Mouse (Mus musculus) liver, postnatal 0 days (tissue): ENCODE results near the gene Rps15. TPM values are rescaled to one million over a fixed set of nuclear protein-coding genes. Genes with fewer than 3 reads are reported as not detected.
A peak's percentile ranks its signal among the peaks of the same experiment; 100 is the strongest.

Experiments
- ATAC-seq: fragments of 200-750 bp; cut with Nextera tagmentation; 2 replicates; pipeline ENCODE4 v1.8.0; 2017; ENCODE audit warnings: mild to moderate bottlenecking, moderate library complexity
- DNase-seq: peaks from one replicate; pipeline ENCODE4 v3.0.0-alpha.2; 2016
- H3K27ac ChIP-seq: fragments of 300-500 bp; sonication (generic); 2 replicates; pipeline ENCODE4 v1.5.1; 2014; ENCODE audit warnings: antibody characterized with exemption, moderate library complexity, mild to moderate bottlenecking, low read depth
- H3K27me3 ChIP-seq: fragments of 300-500 bp; sonication (generic); 2 replicates; pipeline ENCODE4 v1.6.1; 2014; ENCODE audit warnings: low read length, control low read depth, mixed read lengths; ENCODE audit not compliant: insufficient read depth
- H3K36me3 ChIP-seq: fragments of 300-500 bp; sonication (generic); replicated peaks from 2 replicates; pipeline ENCODE4 v1.6.1; 2014; ENCODE audit warnings: mild to moderate bottlenecking, control low read depth, low read length, moderate library complexity, mixed read lengths; ENCODE audit not compliant: insufficient read depth
- H3K4me1 ChIP-seq: fragments of 300-500 bp; sonication (generic); 2 replicates; pipeline ENCODE4 v1.6.1; 2014; ENCODE audit warnings: antibody characterized with exemption, mild to moderate bottlenecking, control low read depth; ENCODE audit not compliant: insufficient read depth
- H3K4me2 ChIP-seq: fragments of 300-500 bp; sonication (generic); 2 replicates; pipeline ENCODE4 v1.6.1; 2014; ENCODE audit warnings: low read depth, mild to moderate bottlenecking, low read length, moderate library complexity, mixed read lengths
- H3K4me3 ChIP-seq: fragments of 300-500 bp; sonication (generic); 2 replicates; pipeline ENCODE4 v1.5.1; 2014; ENCODE audit warnings: low read depth, low read length
- H3K9ac ChIP-seq: fragments of 300-500 bp; sonication (generic); replicated peaks from 2 replicates; pipeline ENCODE4 v1.6.1; 2014; ENCODE audit warnings: mild to moderate bottlenecking, moderate library complexity
- H3K9me3 ChIP-seq: fragments of 300-500 bp; sonication (generic); 2 replicates; pipeline ENCODE4 v1.6.1; 2016; ENCODE audit warnings: mild to moderate bottlenecking, control low read depth, low read length, mixed read lengths
- CTCF ChIP-seq: sonication (generic); IDR thresholded peaks from 2 replicates; pipeline ENCODE4 v1.5.1; 2016; ENCODE audit warnings: antibody characterized with exemption, low read depth
- EP300 ChIP-seq: IDR thresholded peaks from 2 replicates; pipeline ENCODE4 v1.6.1; 2016; ENCODE audit warnings: antibody characterized with exemption, low read depth, mild to moderate bottlenecking
- WGBS: fragments of 180-500 bp; shearing (Covaris S2); extraction: QIAGEN DNeasy Blood & Tissue Kit; methylation state at CpG from one replicate; pipeline ENCODE4 v1.1.7; 2014; ENCODE audit not compliant: insufficient replicate concordance; 5-methylcytosine and 5-hydroxymethylcytosine counted together
- polyA plus RNA-seq: library from polyadenylated mRNA; unstranded; fragments of >200 nt; fragmentation: Nextera tagmentation; extraction: Ambion mirVana; gene quantifications from 2 replicates; pipeline ENCODE4 v1.2.1, GENCODE M21; 2015

Rps15 gene
- polyA plus RNA-seq, 1 experiment from 2014 or later = 466 TPM

- Histone ChIP-seq H3K4me2 (no peak overlapping the region), H3K4me1 (peaks cover 26% of the 10 kb centered on the region), H3K36me3 (peaks cover 80% of the 10 kb centered on the region), H3K4me3 (no peak overlapping the region), H3K9ac (0 out of 2 replicates have a peak overlapping the region, but pooled peaks have one; percentile 30), H3K9me3 (no peaks in the 10 kb centered on the region), H3K27ac (peak overlapping the region; percentile 59), H3K27me3 (no peaks in the 10 kb centered on the region)
- WGBS = 61% methylated on average over 8 of the region's 8 CpGs
- DNase-seq (peak; percentile 63), ATAC-seq (peak; percentile 47)
- TF ChIP-seq EP300 = no peak
- TF ChIP-seq CTCF = no peak
Observed at GRCm38 (mm10) chr10:80281921-80282371, 10.3 kb upstream of the Rps15 start.

DNA sequence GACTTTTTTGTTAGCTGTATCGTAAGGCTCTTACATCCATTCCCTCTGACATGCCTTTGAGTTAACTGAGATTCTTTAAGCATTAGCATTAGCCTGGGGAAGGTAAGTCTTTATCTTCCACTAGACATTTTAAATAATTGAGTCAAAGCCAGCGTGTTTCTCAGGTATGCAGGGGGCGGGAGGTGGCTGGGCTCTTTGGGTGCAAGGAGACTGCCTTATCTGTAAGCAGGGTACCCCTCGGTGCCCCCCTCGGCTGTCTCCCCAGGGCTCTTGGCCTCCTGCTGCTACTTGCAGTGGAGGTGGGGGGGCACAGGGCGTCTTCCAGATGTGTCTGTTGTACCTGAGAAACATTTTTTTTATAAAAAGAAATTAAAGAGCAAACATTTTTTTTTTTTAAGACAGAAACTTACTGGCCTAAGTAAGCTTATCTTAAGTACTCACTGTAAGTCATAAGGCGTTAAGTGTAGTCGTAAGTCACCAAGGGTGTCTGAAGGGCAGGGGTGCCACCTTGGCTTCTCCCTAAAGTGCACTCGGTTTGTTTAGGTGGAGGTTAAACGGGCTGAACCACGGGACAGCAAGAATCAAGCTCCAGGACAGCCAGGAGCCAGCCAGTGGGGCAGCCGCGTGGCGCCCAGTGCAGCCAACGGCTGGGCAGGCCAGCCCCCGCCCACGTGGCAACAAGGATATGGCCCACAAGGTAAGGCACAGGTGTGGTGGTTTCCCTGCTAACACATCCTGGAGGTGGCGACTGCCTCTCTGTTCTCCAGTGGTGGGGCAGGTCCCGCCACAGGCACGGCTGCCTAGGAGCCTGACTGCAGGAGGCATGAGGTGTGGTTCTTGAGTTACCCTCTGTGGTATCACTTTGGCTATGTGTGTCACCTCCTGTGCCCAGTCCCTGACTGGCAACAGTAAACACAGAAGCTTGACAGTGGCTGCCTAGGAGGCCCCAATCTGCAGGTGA lies 9.5 kb upstream of the Rps15 start:
- Histone ChIP-seq H3K9ac (peak overlapping the region; percentile 30; the same call in 1 of the 2 replicates), H3K4me1 (peaks cover 26% of the 10 kb centered on the region), H3K4me2 (no peak overlapping the region), H3K27me3 (no peaks in the 10 kb centered on the region), H3K9me3 (no peaks in the 10 kb centered on the region), H3K27ac (peak overlapping the region; percentile 59), H3K36me3 (peaks cover 77% of the 10 kb centered on the region), H3K4me3 (no peak overlapping the region)
- ATAC-seq (no peak), DNase-seq (no peak)
- WGBS = 84% methylated on average over 20 of the region's 20 CpGs
- TF ChIP-seq CTCF (no peak), EP300 (no peak)

DNA sequence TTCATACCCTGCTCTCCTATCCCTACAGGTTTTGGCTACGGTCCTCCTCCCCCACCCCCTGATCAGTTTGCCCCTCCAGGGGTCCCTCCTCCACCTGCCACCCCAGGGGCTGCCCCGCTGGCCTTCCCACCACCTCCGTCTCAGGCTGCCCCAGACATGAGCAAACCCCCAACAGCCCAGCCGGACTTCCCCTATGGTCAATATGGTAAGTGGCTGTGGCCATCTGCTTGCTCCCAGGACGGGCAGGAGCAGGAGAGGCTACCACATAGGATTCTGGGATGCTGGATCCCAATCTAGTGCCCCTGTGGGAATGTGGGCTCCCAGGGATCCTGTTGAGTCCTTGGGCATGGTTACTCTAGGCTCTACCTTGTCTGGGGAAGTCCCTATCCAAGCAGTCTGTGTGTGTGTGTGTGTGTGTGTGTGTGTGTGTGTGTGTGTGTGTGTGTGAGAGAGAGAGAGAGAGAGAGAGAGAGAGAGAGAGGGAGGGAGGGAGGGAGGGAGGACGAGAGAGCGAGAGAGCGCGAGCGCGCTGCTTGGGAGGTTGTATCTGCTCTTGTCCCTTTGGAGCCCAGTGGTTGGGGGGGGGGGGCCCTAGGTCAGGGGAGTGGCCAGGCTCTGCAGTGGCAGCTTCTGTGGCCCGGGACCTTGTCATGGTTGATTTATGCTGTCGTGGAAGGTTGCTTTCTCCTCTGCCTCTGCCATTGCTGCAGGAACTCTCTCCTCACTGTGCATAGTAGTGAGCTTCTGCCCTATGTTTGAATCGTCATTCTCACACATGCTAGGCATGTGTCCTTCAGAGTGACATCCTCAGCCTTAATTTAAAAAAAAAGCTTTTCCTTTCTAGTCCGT lies 6.8 kb upstream of the Rps15 start:
- no peak overlapping the region for H3K4me2 ChIP-seq
- H3K27me3 ChIP-seq = no peaks in the 10 kb centered on the region
- no peak overlapping the region for H3K4me3 ChIP-seq
- WGBS = 82% methylated on average over 12 of the region's 15 CpGs
- TF ChIP-seq EP300 = no peak
- no peak for TF ChIP-seq CTCF
- no peak overlapping the region for H3K27ac ChIP-seq
- DNase-seq (no peak), ATAC-seq (no peak)
- H3K9me3 ChIP-seq = no peaks in the 10 kb centered on the region
- no peak overlapping the region for H3K9ac ChIP-seq
- peaks cover 58% of the 10 kb centered on the region for H3K36me3 ChIP-seq
- H3K4me1 ChIP-seq = peaks cover 22% of the 10 kb centered on the region

- no peak for DNase-seq
Observed at GRCm38 (mm10) chr10:80288097-80288496, 4.2 kb upstream of the Rps15 start.

DNA sequence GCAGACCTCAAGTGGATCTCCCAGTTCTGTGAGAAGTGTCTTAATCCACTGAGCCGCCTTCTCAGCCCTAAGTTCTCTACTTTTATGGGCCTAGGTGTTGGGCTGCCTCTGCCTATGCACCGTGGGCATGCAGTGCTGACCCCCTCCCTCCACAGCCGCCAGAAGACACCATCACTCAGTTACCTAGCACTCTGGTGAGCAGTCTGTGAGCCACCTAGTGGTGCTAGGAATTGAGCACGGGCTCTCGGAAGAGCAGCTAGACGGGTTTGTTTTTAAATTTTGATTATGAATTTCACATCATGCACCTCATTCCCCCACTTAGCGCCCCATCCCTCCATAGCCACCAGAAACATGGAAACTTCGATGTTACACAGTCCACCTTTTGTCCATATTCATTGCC lies 3.6 kb upstream of the Rps15 start:
- no peak overlapping the region for H3K4me3 ChIP-seq
- no peak overlapping the region for H3K27ac ChIP-seq
- no peaks in the 10 kb centered on the region for H3K27me3 ChIP-seq
- no peak overlapping the region for H3K4me2 ChIP-seq
- WGBS = 74% methylated on average over 8 of the region's 8 CpGs
- peaks cover 6% of the 10 kb centered on the region for H3K4me1 ChIP-seq
- ATAC-seq (no peak), DNase-seq (no peak)
- no peaks in the 10 kb centered on the region for H3K9me3 ChIP-seq
- no peak overlapping the region for H3K9ac ChIP-seq
- TF ChIP-seq CTCF = peak; percentile 30; the same call in 1 of the 2 replicates
- TF ChIP-seq EP300 = no peak
- peaks cover 40% of the 10 kb centered on the region for H3K36me3 ChIP-seq

More at GRCm38 (mm10) chr10:80288097-80288496, 4.2 kb upstream of the Rps15 start:
- ATAC-seq = no peak
- Histone ChIP-seq H3K4me3 (no peak overlapping the region), H3K36me3 (peaks cover 46% of the 10 kb centered on the region), H3K9ac (no peak overlapping the region), H3K27ac (no peak overlapping the region), H3K4me2 (no peak overlapping the region), H3K27me3 (no peaks in the 10 kb centered on the region), H3K9me3 (no peaks in the 10 kb centered on the region), H3K4me1 (peaks cover 2% of the 10 kb centered on the region)
- no peak for TF ChIP-seq CTCF
- TF ChIP-seq EP300 = no peak
- WGBS = 92% methylated on average over 12 of the region's 12 CpGs

DNA sequence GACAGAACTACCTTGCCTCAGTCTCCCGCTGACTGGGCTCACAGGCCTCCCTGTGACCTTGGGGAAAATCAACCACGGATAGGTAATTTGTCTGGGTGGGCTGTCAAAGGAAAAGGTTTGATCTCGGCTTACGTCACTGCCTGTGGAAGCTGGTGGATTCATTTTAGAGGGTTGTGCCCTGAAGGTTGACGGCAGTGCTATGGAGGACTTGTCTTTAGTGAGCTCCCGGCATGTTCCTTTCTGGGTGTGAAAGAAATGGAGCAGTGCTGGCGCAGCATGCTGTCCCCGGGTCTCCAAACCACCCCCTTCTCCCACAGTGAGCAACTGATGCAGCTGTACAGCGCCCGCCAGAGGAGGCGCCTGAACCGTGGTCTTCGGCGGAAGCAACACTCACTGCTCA lies 1.1 kb downstream of the Rps15 start:
- ATAC-seq = no peak
- peaks cover 21% of the 10 kb centered on the region for H3K27me3 ChIP-seq
- H3K36me3 ChIP-seq = peaks cover 13% of the 10 kb centered on the region
- 14% methylated on average over 14 of the region's 14 CpGs for WGBS
- peak overlapping the region; percentile 77 for H3K27ac ChIP-seq
- H3K4me3 ChIP-seq = peak overlapping the region; percentile 81
- H3K9ac ChIP-seq = peak overlapping the region; percentile 95
- no peak for DNase-seq
- H3K4me1 ChIP-seq = peaks cover 16% of the 10 kb centered on the region
- no peaks in the 10 kb centered on the region for H3K9me3 ChIP-seq
- H3K4me2 ChIP-seq = peak overlapping the region; percentile 92
- TF ChIP-seq EP300 (no peak), CTCF (0 out of 2 replicates have a peak, but pooled peaks have one; percentile 11)
